Mouse (Mus musculus): ENCODE measurements at regions not wholly inside any gene's neighbourhood (a gene's known extent, or its start where the extent isn't known, plus 50 kb on each side); places are given as distances from the start of the nearest gene placed in this dataset.

DNA sequence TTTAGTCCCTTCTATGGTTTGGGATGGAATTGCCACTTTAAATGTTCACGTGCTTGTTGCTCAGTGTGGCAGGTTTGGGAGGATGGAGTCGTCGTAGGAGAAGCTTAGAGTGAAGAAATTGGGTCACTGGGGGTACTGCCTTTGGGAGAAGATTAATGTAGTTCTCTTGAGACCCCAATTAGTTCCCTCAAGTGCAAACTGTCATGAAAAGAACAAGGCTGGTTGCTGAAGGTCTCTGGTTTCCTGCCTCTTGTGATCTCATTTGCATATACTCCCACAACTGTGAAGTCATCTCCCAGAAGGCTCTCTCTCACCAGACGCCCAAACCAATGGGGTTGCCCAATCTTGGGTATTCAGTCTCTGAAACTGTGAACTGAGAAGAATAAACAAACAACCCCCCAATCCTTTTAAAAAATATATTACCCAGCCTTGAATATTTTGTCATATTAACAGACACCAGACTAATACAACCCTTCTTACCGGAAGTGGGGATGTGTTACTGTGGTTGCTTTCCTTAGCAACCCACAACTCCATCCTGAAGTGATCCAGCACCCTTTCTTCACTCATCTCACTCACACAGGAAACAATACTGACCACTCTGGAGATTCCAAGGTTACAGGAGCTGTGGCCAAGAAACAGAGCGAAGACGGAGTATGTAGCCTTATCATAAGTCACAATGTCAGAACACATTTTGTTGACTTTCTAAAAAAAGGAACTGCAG is 153.2 kb upstream of the Fndc3a start:
- 56% methylated on average over 7 of the region's 7 CpGs for WGBS
- peak overlapping the region; percentile 15; the same call in 1 of the 2 replicates for H3K27ac ChIP-seq (ENCODE audit: low read length)

DNA sequence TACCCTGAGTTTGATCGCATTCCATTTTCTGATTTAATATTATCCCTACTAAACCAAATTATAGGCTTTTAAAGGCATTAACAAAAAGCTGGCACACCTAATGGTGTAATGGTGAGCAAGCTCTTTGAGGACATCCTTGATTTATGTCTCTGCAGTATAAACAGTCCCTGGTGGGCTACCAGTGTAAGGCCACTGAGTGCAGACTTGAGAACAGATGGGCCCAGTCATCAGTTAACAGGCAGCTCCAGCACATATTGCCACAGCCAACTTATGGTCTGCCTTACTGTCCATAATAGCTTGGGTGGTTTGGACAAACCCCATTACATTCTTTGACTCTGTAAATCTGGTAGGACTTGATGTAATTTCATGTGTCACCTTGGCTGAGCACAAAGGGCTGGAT is 144.4 kb upstream of the Fndc3a start:
- WGBS, result 95% methylated on average over 1 of the region's 1 CpGs
- Histone ChIP-seq H3K4me2 (replicated peaks; ENCODE audit: low read depth, low read length) (no peak overlapping the region), H3K9ac (replicated peaks; ENCODE audit: low read length) (no peak overlapping the region), H3K36me3 (ENCODE audit: insufficient read depth, low read length) (no peaks in the 10 kb centered on the region), H3K4me1 (ENCODE audit: insufficient read depth, low read length) (no peaks in the 10 kb centered on the region), H3K4me3 (ENCODE audit: low read length) (no peak overlapping the region), H3K9me3 (ENCODE audit: low read length) (no peaks in the 10 kb centered on the region), H3K27me3 (ENCODE audit: insufficient read depth, low read length) (no peaks in the 10 kb centered on the region), H3K27ac (ENCODE audit: low read length) (no peak overlapping the region)
- ATAC-seq (ENCODE audit: low FRiP score, low TSS enrichment), result 0 out of 2 replicates have a peak, but pooled peaks have one; percentile 57

More for the DNA sequence above, 153.2 kb upstream of the Fndc3a start:
- Histone ChIP-seq H3K4me2 (replicated peaks; ENCODE audit: low read depth, low read length) (no peak overlapping the region), H3K9ac (replicated peaks; ENCODE audit: low read length) (no peak overlapping the region), H3K4me1 (ENCODE audit: insufficient read depth, low read length) (0 out of 2 replicates have a peak, but pooled peaks cover 4% of the 10 kb centered on the region), H3K9me3 (ENCODE audit: low read length) (no peaks in the 10 kb centered on the region), H3K4me3 (ENCODE audit: low read length) (no peak overlapping the region), H3K27me3 (ENCODE audit: insufficient read depth, low read length) (no peaks in the 10 kb centered on the region), H3K36me3 (ENCODE audit: insufficient read depth, low read length) (no peaks in the 10 kb centered on the region)
- ATAC-seq (ENCODE audit: low FRiP score, low TSS enrichment), result no peak

DNA sequence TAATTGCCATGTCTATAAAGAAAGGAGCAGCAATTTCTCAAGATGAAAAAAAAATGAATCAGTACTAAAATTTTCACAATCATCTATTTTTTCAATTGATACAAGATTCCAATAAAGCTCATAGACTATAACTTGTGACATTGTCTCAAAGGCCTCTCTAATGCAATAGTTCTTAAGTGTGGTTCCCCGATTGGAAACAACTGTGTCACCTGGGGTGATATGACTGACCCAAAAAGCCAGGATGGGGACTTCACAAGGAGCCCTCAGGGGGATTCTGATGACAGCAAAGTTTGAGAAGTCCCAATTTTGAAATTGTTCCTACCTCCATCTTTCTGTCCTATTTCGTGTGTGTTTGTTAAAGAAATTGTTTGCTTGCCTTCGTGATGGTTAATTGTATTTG is 143.3 kb upstream of the Fndc3a start:
- Histone ChIP-seq H3K27me3 (ENCODE audit: insufficient read depth, low read length) (no peaks in the 10 kb centered on the region), H3K27ac (ENCODE audit: low read length) (no peak overlapping the region), H3K9me3 (ENCODE audit: low read length) (no peaks in the 10 kb centered on the region), H3K9ac (replicated peaks; ENCODE audit: low read length) (no peak overlapping the region), H3K4me2 (replicated peaks; ENCODE audit: low read depth, low read length) (no peak overlapping the region), H3K4me1 (ENCODE audit: insufficient read depth, low read length) (no peaks in the 10 kb centered on the region), H3K4me3 (ENCODE audit: low read length) (no peak overlapping the region), H3K36me3 (ENCODE audit: insufficient read depth, low read length) (no peaks in the 10 kb centered on the region)
- no peak for ATAC-seq (ENCODE audit: low FRiP score, low TSS enrichment)
- 91% methylated on average over 3 of the region's 3 CpGs for WGBS

DNA sequence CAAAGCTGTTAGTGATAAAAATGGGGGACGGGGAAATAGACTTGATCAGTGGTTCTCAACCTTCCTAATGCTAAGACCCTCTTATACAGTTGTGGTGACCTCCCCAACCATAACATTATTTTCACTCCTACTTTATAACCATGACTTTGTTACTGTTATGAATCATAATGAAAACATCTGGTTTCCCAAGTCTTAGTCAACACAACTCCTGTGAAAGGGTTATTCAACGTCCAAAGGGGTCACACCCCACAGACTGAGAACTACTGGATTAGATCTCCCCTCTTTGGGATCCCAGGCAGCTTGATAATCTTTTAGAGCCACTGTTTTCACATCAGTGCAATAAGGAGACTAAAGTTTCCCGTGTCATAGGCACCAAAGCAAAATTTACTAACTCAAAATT is 141.1 kb upstream of the Fndc3a start:
- 82% methylated on average over 3 of the region's 3 CpGs for WGBS
- Histone ChIP-seq H3K4me3 (ENCODE audit: low read length) (no peak overlapping the region), H3K27me3 (ENCODE audit: insufficient read depth, low read length) (no peaks in the 10 kb centered on the region), H3K27ac (ENCODE audit: low read length) (no peak overlapping the region), H3K4me2 (replicated peaks; ENCODE audit: low read depth, low read length) (no peak overlapping the region), H3K9ac (replicated peaks; ENCODE audit: low read length) (no peak overlapping the region), H3K9me3 (ENCODE audit: low read length) (no peaks in the 10 kb centered on the region), H3K36me3 (ENCODE audit: insufficient read depth, low read length) (no peaks in the 10 kb centered on the region), H3K4me1 (ENCODE audit: insufficient read depth, low read length) (no peaks in the 10 kb centered on the region)
- no peak for ATAC-seq (ENCODE audit: low FRiP score, low TSS enrichment)

DNA sequence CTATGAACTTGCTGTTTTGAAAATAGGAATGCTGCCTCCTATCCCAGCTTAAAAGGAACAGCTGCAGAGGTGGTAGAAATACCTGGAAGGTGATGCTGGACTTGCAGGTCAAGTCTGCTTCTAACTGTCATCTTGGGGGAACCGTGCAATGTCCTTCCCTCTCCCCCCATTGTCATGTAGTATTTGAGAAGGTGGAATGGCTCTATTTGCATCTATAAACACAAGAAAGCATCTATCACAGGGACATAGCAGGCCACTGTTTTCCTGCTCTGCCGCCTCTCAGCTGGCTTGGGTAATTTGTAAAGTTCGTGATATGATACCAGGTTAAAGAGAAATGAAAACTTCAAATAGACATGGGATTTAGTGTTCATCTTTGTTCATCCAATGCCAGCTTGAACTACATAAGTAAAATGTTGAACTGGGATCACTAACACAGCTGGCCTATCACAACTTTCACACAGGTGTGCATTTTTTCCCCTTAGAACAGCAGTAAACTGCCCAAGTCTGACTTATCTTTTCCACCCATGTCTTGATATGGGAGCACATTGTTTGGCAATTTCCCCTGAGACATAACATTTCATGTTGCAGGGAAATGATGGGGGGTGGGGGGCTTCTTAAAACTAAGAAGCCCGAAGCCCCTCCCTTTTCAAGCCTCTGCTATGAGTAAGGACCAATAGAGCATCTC is 138.6 kb upstream of the Fndc3a start:
- no peak overlapping the region for H3K4me2 ChIP-seq (replicated peaks; ENCODE audit: low read depth, low read length)
- no peak overlapping the region for H3K27ac ChIP-seq (ENCODE audit: low read length)
- H3K4me1 ChIP-seq (ENCODE audit: insufficient read depth, low read length), result 0 out of 2 replicates have a peak, but pooled peaks cover 3% of the 10 kb centered on the region
- H3K9me3 ChIP-seq (ENCODE audit: low read length), result no peaks in the 10 kb centered on the region
- no peaks in the 10 kb centered on the region for H3K36me3 ChIP-seq (ENCODE audit: insufficient read depth, low read length)
- H3K9ac ChIP-seq (replicated peaks; ENCODE audit: low read length), result no peak overlapping the region
- WGBS, result 91% methylated on average over 4 of the region's 4 CpGs
- no peak overlapping the region for H3K4me3 ChIP-seq (ENCODE audit: low read length)
- no peak for ATAC-seq (ENCODE audit: low FRiP score, low TSS enrichment)
- no peaks in the 10 kb centered on the region for H3K27me3 ChIP-seq (ENCODE audit: insufficient read depth, low read length)

DNA sequence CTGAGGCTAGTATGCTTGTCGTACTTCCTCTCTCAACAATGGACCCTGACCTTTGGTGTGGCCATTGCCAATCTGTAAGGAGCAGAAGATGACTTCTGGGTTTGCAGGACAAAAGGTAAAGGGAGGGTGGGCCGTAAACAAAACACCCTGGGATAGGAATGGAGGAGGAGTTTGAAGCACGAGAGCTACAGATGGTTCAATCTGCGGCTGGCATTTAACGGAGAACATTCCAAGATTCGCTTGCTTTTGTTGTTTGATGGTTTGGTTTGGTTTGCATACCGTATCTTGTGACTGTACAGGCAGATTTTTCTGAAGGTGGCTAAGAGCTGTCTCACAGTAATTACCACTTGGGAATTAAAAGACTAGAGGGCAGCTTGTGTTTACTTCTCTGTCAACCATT is 137.7 kb upstream of the Fndc3a start:
- no peak for ATAC-seq (ENCODE audit: low FRiP score, low TSS enrichment)
- no peaks in the 10 kb centered on the region for H3K27me3 ChIP-seq (ENCODE audit: insufficient read depth, low read length)
- no peak overlapping the region for H3K4me2 ChIP-seq (replicated peaks; ENCODE audit: low read depth, low read length)
- 0 out of 2 replicates have a peak, but pooled peaks cover 3% of the 10 kb centered on the region for H3K4me1 ChIP-seq (ENCODE audit: insufficient read depth, low read length)
- 63% methylated on average over 7 of the region's 7 CpGs for WGBS
- no peak overlapping the region for H3K9ac ChIP-seq (replicated peaks; ENCODE audit: low read length)
- H3K36me3 ChIP-seq (ENCODE audit: insufficient read depth, low read length), result no peaks in the 10 kb centered on the region
- H3K27ac ChIP-seq (ENCODE audit: low read length), result no peak overlapping the region
- H3K9me3 ChIP-seq (ENCODE audit: low read length), result no peaks in the 10 kb centered on the region
- H3K4me3 ChIP-seq (ENCODE audit: low read length), result no peak overlapping the region

DNA sequence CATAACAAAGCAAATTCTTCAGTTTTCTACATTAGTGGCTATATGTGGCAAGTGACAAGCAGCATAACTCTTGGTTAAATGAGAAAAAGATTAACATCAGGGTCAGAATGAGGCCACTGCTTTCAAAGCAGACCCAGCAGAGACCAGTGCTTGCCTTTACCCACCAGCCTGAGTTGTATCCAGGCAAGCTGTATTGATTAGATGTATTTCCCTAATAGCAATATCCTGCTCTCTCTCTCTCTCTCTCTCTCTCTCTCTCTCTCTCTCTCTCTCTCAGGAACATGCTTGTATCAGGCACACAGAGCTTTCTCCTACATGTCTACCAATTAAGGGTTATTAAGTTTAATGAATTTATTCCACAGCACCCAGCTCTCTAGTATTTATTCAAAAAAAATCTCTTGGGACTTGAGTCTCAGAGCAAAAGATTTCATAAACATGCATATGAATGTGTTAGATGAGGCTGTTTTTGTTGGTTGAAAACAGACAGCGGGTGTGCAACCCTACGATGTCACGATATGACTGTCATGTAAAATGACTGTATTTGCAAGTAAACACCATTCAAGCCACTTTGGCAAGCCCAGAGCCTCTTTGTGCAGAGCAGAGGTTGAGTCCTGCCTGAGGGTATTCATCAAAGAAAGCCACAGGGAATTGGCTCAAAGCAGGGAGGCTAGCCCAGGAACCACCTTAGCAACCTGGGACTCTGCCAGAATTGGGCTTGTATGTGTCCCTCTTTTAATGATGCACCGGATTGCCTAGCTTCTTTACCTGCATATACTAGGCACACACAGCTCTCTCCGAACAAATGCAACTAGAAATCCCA is 136.0 kb upstream of the Fndc3a start:
- Histone ChIP-seq H3K9me3 (ENCODE audit: low read length) (no peaks in the 10 kb centered on the region), H3K9ac (replicated peaks; ENCODE audit: low read length) (no peak overlapping the region), H3K4me2 (replicated peaks; ENCODE audit: low read depth, low read length) (no peak overlapping the region), H3K27ac (ENCODE audit: low read length) (no peak overlapping the region), H3K4me3 (ENCODE audit: low read length) (no peak overlapping the region), H3K36me3 (ENCODE audit: insufficient read depth, low read length) (no peaks in the 10 kb centered on the region), H3K27me3 (ENCODE audit: insufficient read depth, low read length) (no peaks in the 10 kb centered on the region), H3K4me1 (ENCODE audit: insufficient read depth, low read length) (0 out of 2 replicates have a peak, but pooled peaks cover 3% of the 10 kb centered on the region)
- ATAC-seq (ENCODE audit: low FRiP score, low TSS enrichment), result no peak
- 85% methylated on average over 5 of the region's 5 CpGs for WGBS

DNA sequence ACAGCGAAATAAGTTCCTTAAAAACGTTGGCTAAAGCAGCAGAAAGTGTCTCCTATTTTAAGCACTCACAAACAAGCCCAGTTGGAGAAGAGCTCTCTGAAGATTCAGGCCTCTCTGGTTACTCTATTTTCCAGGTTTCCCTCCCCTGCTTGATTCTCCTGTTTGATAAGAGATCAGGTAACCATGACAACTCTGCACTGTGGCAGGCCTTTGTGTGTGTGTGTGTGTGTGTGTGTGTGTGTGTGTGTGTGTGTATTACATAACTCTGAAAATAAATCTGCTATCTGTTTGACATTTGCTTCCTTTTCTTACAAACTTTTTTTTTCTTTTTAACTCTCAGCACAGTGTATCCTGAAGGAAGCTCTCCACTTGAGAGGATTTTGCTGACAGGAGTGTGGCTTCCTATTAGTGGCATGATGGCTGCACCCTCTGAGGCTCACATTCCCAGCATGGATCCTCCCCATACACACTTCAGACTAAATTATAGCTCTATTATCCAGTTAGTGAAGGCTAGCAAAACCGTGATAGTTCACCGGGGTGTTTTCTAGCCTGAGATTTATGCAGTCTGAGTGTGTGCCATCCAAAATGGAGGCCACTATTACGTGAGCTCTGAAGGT is 135.1 kb upstream of the Fndc3a start:
- Histone ChIP-seq H3K9ac (replicated peaks; ENCODE audit: low read length) (no peak overlapping the region), H3K4me1 (ENCODE audit: insufficient read depth, low read length) (0 out of 2 replicates have a peak, but pooled peaks cover 3% of the 10 kb centered on the region), H3K27ac (ENCODE audit: low read length) (no peak overlapping the region), H3K27me3 (ENCODE audit: insufficient read depth, low read length) (no peaks in the 10 kb centered on the region), H3K9me3 (ENCODE audit: low read length) (no peaks in the 10 kb centered on the region), H3K4me2 (replicated peaks; ENCODE audit: low read depth, low read length) (no peak overlapping the region), H3K4me3 (ENCODE audit: low read length) (no peak overlapping the region), H3K36me3 (ENCODE audit: insufficient read depth, low read length) (no peaks in the 10 kb centered on the region)
- WGBS, result 44% methylated on average over 5 of the region's 5 CpGs
- ATAC-seq (ENCODE audit: low FRiP score, low TSS enrichment), result peak; percentile 31; the same call in 1 of the 2 replicates

DNA sequence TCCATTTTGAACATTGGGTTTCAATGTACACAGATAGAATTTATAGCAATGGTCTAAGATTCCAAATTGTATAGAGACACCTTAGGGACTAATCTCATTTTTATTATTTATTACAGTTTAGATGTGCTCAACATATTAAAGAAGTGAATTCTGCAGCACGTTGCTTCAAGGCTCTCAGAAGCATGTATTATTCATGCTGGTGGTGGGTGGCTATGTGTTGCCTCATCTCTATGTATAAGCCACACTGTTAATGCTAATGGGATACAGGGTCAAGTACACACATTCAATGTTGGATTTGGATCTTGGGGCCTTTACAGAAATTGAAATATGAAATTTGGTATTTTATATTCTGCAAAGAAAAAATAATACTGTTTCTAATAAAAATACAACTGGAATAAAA is 131.9 kb upstream of the Fndc3a start:
- 83% methylated on average over 1 of the region's 1 CpGs for WGBS
- no peaks in the 10 kb centered on the region for H3K9me3 ChIP-seq (ENCODE audit: low read length)
- no peak for ATAC-seq (ENCODE audit: low FRiP score, low TSS enrichment)

More for the DNA sequence above, 131.9 kb upstream of the Fndc3a start:
- Histone ChIP-seq H3K27me3 (ENCODE audit: insufficient read depth, low read length) (no peaks in the 10 kb centered on the region), H3K4me2 (replicated peaks; ENCODE audit: low read depth, low read length) (no peak overlapping the region), H3K4me1 (ENCODE audit: insufficient read depth, low read length) (0 out of 2 replicates have a peak, but pooled peaks cover 3% of the 10 kb centered on the region), H3K36me3 (ENCODE audit: insufficient read depth, low read length) (no peaks in the 10 kb centered on the region), H3K4me3 (ENCODE audit: low read length) (no peak overlapping the region), H3K27ac (ENCODE audit: low read length) (no peak overlapping the region), H3K9ac (replicated peaks; ENCODE audit: low read length) (no peak overlapping the region)
